9 mouse cellular contexts compared by ENCODE assay signal in genomic region chr11:118102838-118103237, GRCm38 (mm10). TPM values are rescaled to one million over a fixed set of nuclear protein-coding genes. Genes with fewer than 3 reads are reported as not detected.
DNase-seq lines count a peak whose midpoint lies in the region; TF ChIP-seq lines count a peak whose summit lies in the region.
"Had no signal": no experiment of that assay in that cellular context is flagged by ENCODE, and none has a peak within 500 bp of the region (broad histone marks: within the 10 kb centered on the region; RNA-seq: fewer than 3 reads in every experiment).

No protein-coding gene starts in this region.

- DNase-seq in CD4-positive helper T cell, adult 2 months (ENCODE audit: low read depth, low spot score), result peak; percentile 91
- DNase-seq in adipocyte (ENCODE audit: low spot score), result peak; percentile 89
- DNase-seq in gonadal fat pad, adult 2 months (ENCODE audit: low read depth), result peak; percentile 8
- DNase-seq in kidney, postnatal 36 days, result peak; percentile 85 to 97
- DNase-seq in lung, adult 2 months, result peak; percentile 92
- peak; percentile 78 for DNase-seq in ovary, postnatal 10 days (ENCODE audit: low spot score)
- peak; percentile 93 for DNase-seq in thymus, postnatal 0 days (ENCODE audit: low spot score)

- H3K4me3 ChIP-seq in cortical plate, adult 2 months (ENCODE audit: insufficient read depth, low read length), result no peak overlapping the region
- H3K4me3 ChIP-seq in lung, adult 2 months (replicated peaks; ENCODE audit: extremely low read depth, low read depth, low read length), result no peak overlapping the region
- H3K4me3 ChIP-seq: limb, embryonic 12.5 days had no signal

- no peak overlapping the region for H3K27ac ChIP-seq in cortical plate, adult 2 months (ENCODE audit: insufficient read depth, low read length)
- H3K27ac ChIP-seq: limb, embryonic 12.5 days had no signal

- WGBS in lung, adult 2 months, result 56% methylated on average over 3 of the region's 3 CpGs

- H3K4me1 ChIP-seq in cortical plate, adult 2 months (ENCODE audit: control insufficient read depth, insufficient read depth, low read length), result no peaks in the 10 kb centered on the region
- H3K4me1 ChIP-seq in lung, adult 2 months (ENCODE audit: control insufficient read depth, insufficient read depth, low read length), result no peaks in the 10 kb centered on the region

- TF ChIP-seq CTCF in cortical plate, adult 2 months (IDR thresholded peaks at IDR 0.05; ENCODE audit: extremely low read depth, insufficient read depth, low read length), result peak; percentile 100
- peak; percentile 100 for TF ChIP-seq CTCF in lung, adult 2 months (IDR thresholded peaks at IDR 0.05; ENCODE audit: insufficient read depth, low read length)

- no peak for TF ChIP-seq POLR2A in cortical plate, adult 2 months (IDR thresholded peaks at IDR 0.05; ENCODE audit: extremely low read depth, insufficient read depth, low read length)
- TF ChIP-seq POLR2A in lung, adult 2 months (IDR thresholded peaks at IDR 0.05; ENCODE audit: borderline replicate concordance, extremely low read depth, low read depth, low read length), result no peak; the same call in 1 of the 2 replicates

RNA-seq across cellular contexts. Expression of gene Dnah17, which starts 27.6 kb away (rescaled TPM):
- 0.06 and 0.10 TPM in 2 replicates for polyA plus RNA-seq in cortical plate, adult 2 months (2012; rRNA removed)
- polyA plus RNA-seq in gonadal fat pad, adult 2 months (2012; rRNA removed), result 0.16 and 0.25 TPM in 2 replicates
- 0.03 and 0.18 TPM in 2 replicates for polyA plus RNA-seq in lung, adult 2 months (2012; rRNA removed)
- polyA plus RNA-seq in thymus, postnatal 0 days (2015; fragmentation: Nextera tagmentation; extraction: Ambion mirVana), result 0.63 and 0.88 TPM in 2 replicates

Comparison
In these comparisons a context has a peak if more than half of its experiments do, and no peak if none do; other contexts are left out.
1. DNase-seq: peak in every context shown above with its lines; median percentile 93 in thymus, postnatal 0 days; 92 in lung, adult 2 months; 91 in CD4-positive helper T cell, adult 2 months; 91 in kidney, postnatal 36 days; 89 in adipocyte; 78 in ovary, postnatal 10 days; 8 in gonadal fat pad, adult 2 months.